Mouse (Mus musculus) lung, postnatal 10 days (tissue): Measurements from ENCODE around the gene Scn5a.
A peak's percentile ranks its signal among the peaks of the same experiment; 100 is the strongest.

Experiments used
- DNase-seq: peaks from one replicate; pipeline ENCODE4 v3.0.0; 2021

The Scn5a gene

DNA sequence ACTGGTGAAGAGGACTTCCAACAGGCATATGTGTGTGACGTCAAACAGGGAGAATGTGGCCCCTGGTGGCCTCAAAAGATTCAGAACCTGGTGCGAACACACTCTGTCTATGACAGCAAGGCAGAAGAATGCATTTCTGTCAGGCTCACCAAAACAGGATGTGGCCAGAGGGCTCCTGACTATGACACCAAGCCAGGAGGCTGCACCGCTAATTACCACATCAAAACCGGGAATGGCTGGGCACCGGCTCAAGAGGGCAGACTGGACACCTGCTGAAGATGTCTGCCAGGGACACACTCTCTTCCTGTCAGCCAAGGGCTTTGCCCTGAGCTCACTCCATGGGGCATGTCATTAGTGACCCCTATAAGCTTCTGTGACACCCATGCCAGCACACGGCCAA lies 15.2 kb downstream of the Scn5a start:
- no peak for DNase-seq

DNA sequence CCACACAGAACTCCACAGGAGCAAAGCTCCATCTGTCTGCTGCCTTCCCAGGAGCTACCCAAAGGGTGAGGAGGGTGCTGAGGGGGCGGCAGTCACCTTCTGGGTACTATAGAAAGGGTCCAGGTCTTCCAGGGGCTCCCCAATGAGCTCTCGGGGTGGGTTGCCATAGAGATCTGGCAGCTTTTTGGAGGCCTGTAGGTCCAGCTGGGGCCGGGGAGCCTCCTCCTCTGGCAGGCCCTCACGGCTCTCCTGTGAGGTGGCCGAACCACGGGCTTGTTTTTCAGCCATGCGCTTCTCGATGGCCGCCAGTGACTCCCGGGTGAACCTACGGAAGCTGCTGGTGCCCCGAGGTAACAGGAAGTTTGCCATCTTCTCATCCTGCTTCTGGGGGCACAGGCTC lies 16.6 kb downstream of the Scn5a start:
- DNase-seq: no peak

DNA sequence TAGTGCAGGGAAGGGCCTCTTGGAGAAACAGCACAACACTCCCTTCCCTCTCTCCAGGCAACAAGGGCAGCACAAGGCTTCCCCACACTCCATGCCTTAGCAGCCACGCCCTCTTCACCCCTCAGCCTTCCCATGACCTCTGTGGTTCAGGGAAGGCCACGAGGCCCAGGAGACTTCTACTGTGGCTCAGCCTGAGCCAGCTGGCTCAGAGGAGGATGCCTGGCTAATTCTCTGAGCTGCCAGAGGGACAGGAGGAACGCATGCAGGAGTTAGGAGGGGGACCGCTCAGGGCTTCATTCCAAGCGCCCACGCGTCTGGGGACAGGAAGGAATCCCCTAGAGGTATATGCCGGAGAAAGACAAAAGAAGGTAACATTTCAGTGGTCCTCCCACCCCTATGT lies 17.1 kb downstream of the Scn5a start:
- DNase-seq: peak; percentile 28

GRCm38 (mm10) chr9:119559537-119560276 lies 19.1 kb downstream of the Scn5a start:
- DNase-seq: peak; percentile 37

DNA sequence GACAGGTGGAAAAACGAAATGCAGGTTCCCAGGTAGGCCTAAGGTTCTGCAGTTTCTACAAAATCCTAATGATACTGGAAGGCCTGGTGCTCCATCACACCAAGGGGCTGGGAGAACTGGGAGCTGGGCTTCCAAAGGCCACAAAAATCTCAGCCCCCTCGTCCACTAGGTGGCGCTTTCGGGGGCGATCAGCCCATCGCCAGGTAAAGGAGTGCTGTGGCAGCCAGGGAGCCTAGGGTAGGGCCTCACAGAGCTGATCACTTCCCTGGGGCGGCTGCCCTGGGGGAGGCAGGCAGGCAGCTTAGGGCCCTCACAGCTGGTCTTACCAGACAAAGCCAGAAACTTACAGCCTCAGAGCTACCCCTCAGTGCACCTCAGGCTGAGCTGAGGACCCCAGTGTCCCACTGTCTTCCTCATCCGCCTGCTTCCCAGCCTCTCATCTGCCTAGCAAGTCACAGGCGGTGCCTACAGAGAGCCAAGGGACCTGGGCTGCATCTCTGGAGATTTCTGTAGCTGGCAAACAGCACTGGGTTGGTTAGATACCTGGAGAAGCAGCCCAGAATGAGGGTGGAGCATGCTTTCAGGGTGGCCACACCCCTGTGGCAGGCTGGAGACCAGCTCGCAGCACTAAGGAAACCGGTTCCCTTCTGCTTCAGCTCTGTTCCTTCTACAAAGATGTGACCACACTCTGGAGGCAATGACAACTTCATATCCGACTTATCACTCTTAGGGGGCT lies 20.5 kb downstream of the Scn5a start:
- DNase-seq: peak; percentile 36

GRCm38 (mm10) chr9:119556043-119556442 lies 22.8 kb downstream of the Scn5a start:
- no peak for DNase-seq

- no peak for DNase-seq
Measured at GRCm38 (mm10) chr9:119547528-119547927, 31.3 kb downstream of the Scn5a start.

DNA sequence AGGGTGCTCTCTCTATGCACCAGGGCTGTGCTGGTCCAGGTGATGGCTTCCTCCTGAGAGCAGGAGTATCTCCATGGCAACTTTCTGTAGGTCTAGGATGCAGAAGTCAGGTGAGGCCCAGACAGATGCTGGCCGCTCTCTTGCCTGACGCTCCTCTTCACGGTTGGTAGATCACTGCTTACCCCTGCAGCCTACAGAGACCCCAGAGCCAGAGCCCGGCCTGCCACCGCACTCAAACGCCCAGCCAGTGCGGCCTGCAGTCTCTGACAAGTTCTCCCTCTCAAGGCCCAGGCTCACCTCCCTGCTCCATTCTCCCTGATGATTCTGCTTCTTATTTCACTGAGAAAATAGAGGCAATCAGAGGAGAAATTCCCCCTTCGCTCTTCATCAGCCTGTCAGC lies 31.7 kb downstream of the Scn5a start:
- no peak for DNase-seq

GRCm38 (mm10) chr9:119540726-119541125 lies 38.1 kb downstream of the Scn5a start:
- no peak for DNase-seq

- peak; percentile 28 for DNase-seq
Measured at GRCm38 (mm10) chr9:119537823-119538222, 41.0 kb downstream of the Scn5a start.

DNA sequence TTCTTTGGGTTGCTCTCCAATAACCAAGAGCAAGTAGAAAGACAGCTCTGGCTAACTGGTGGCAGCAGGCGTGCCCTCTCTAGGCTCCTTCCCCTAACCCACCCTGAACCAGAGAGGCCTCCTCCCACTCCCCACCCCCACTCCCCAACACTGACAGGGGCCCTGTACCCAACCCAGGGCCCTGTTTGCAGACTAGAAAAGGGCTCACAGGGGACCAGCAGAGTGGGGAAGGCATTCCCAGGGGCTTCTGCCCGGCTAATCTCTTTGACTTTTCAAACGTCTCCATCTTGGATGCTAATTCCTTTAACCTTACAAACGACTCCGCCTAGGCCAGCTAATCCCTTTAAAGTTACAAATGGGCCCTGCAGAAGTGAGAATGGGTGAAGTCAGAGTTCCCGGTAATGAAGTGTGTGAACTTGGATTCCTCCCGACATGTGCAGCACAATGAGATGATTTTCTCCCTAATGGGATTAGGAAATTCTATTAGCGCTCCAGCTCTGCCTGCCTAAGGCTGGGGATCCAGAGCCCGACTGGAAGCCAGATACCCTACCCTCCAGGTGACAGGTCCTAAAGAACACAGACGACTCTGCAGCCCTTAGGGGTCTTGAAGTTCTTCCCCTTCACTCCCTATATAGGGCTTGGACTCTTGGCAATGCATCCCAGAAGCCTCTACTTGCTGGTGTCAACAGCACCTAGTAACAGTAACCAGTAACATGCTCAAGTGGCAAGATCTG lies 47.0 kb downstream of the Scn5a start:
- no peak for DNase-seq

GRCm38 (mm10) chr9:119524511-119524910 lies 54.3 kb downstream of the Scn5a start:
- DNase-seq: no peak

DNA sequence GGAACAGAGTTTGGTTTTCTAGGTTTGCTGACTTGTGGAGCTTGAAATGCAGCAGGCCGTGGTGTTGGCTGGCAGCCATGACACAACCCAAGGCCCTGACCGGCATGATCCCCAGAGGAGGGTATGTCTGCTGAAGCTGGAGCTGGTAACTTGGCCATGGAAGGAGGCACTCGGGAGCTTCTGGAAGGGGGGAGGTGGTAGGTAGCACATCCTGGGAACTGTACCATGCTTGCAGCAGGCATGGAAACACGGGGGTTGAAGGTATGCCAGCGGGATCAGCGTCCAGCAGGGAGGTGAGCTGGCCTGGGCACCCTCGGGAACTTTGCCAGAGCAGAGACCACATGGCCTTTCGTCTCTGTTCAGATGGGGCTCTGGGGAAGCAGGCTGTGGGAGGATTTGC lies 55.5 kb downstream of the Scn5a start:
- no peak for DNase-seq

DNA sequence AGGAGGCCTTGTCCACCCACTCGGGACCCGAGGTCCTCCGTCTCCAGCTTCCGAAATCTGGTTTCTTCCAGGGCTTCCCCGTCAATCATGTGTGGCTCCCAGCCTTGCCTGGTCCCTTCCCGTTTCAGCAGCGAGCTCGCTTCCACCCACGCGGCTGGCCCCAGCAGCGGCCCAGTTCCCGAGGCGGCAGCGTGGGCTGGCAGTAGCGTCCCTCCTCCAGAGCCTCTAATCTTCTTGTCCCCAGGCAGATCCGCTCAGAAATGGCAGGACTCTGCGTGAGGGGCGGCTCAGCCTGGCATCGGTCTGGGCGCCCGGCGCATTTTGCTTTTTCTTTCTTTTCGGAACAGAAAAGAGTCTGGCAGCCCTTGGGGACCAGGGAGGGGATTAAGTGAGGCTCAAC lies 59.7 kb downstream of the Scn5a start:
- no peak for DNase-seq

DNA sequence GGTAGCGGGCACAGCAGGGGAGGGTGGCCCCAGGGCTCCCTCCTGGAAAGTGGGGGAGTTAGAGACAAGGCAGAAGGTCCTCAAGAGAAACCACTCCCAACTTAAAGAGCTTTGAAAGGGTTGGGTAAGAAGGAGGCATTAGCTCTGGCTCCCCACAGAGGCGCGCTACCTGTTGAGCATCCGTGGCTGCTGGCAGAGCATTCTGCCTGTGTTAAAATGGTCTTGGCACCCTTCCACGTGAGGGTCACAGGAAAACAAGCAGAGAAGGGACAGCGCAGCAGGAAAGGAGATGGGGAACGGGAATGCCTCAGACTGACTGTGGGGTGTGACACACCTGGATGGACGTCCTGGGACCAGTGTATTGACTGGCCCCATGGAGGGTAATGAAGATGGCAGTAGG lies 60.6 kb downstream of the Scn5a start:
- no peak for DNase-seq

DNA sequence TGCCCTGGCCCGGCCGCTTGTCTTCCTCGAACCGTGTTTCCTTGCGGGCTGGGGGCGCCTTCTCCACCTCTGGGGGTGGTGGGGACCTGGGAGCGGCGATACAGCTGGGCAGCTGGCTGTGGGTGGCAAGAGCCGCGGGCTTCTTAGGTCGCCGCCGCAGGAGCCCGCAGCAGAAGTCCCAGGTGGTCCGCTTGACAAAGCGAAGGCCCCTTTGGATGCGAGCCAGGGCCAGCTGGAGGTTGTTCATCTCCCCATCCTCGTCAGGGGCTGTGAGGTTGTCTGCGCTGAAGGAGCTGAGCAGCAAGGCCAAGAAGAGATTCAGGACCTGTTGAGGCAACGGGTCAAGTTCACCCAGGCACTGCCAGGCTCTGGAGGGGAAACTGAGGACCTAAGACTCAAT lies 61.3 kb downstream of the Scn5a start:
- no peak for DNase-seq

DNA sequence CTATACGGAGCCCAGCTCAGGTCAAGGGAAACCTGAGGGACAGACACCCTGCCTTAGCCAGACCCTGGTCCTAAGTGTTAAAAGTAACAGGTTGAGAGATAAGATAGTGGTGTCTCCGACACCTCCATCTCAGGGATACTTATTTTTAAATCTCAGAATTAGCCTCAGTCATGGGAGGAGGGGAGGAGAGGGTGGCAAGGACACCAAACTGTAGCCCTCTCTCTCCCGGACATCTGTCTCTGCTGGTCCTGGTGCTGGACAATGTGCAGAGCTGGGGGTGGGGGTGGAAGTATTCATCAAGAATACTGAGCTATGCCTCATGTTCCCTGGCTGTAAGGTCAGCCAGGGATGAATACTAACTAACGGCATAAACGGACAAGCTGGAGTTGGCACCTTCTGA lies 62.0 kb downstream of the Scn5a start:
- DNase-seq: no peak

GRCm38 (mm10) chr9:119515454-119515853 lies 63.4 kb downstream of the Scn5a start:
- no peak for DNase-seq

GRCm38 (mm10) chr9:119514986-119515385 lies 63.8 kb downstream of the Scn5a start:
- no peak for DNase-seq

GRCm38 (mm10) chr9:119513816-119514215 lies 65.0 kb downstream of the Scn5a start:
- DNase-seq: no peak

DNA sequence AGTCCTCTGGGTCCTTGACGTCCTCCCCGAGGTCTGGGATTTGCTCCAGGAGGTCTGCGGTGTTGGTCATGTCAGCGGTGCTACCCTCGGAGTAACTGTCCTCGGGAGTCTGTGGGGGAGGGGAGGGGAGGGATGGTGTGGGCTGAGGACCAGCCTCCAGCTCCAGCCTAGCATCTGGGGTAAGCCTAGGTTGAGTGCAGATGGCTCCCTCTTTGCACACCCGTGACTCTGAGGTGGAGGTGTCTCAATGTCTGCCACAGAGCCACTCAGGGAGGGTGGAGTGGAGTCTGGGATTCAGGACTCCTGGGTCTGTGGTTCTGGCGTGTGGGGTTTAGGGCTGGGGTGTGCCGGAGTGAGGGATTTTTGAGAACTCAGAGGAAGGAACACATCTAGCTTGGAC lies 65.8 kb downstream of the Scn5a start:
- DNase-seq: no peak

DNA sequence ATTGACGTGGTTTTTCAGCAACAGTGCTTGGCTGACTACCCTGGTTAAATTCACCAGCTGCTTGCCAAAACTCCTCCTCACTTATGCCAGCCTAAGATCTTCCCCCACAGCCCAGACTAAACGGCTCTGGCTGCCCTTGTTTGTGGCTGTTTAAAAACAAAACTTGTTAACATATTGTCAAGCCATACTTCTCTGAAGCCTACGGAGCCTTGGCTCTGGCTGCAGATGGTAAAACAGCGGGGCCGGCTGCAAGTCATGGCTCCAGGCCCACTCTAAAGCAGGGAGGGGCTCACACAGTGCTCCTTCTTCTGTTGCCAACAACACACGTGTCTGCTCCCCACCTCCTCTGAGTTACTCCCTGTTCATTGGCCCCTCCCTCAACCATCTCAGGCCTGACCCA lies 67.9 kb downstream of the Scn5a start:
- DNase-seq: peak; percentile 16

DNA sequence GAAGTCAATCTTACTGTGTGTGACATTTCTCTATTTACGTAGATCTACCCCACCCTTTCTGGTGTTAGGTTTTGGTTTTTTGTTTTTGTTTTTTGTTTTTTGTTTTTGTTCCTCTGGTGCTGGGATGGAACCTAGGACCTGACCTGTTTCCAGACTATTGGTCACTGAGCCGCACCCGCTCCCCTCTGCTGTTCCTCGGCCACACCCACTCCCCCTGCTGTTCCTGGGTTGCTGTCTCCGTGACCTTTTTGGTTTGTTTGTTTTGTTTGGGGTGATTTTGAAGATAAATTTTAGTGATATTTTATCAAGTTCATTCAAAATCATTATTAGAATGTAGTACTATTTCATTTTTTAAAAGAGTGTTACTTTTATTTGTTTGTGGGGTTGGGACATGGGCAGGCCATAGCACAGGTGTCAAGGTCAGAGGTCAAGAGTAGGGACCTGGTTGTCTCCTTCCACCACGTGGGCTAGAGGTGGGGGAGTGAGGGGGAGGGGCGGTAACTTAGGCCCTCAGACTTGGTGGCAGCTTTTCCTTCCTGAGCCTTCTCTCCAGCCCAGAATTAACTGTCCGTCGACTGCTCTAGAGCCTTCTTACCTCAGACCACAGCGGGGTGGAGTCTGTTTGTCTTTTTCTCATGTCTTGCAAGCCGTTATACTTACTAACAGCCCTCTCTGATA lies 73.7 kb downstream of the Scn5a start:
- no peak for DNase-seq
